Mouse (Mus musculus) liver, adult 2 months (tissue): ENCODE results near the gene Ankfy1. TPM values are rescaled to one million over a fixed set of nuclear protein-coding genes. Genes with fewer than 3 reads are reported as not detected.

Experiments
- DNase-seq: peaks from one replicate; pipeline ENCODE4 v3.0.0-alpha.2; 2011; ENCODE audit warnings: low read depth, low spot score; ENCODE audit errors: extremely low read depth
- H3K27ac ChIP-seq: fragments of 200-500 bp; replicated peaks from 2 replicates; pipeline ENCODE4 v1.5.1; 2012; ENCODE audit warnings: low read depth, mild to moderate bottlenecking, control low read depth, inconsistent platforms, low read length; ENCODE audit not compliant: insufficient read depth
- H3K27me3 ChIP-seq: fragments of 200-500 bp; 2 replicates; pipeline ENCODE4 v1.6.1; 2012; ENCODE audit warnings: mild to moderate bottlenecking, moderate library complexity, low read length, inconsistent platforms; ENCODE audit not compliant: control insufficient read depth, insufficient read depth
- H3K36me3 ChIP-seq: fragments of 200-500 bp; 2 replicates; pipeline ENCODE4 v1.6.1; 2012; ENCODE audit warnings: low read length, inconsistent platforms; ENCODE audit not compliant: control insufficient read depth, insufficient read depth
- H3K4me1 ChIP-seq: fragments of 200-500 bp; 2 replicates; pipeline ENCODE4 v1.6.1; 2011; ENCODE audit warnings: low read length; ENCODE audit not compliant: control insufficient read depth, insufficient read depth
- H3K4me3 ChIP-seq: fragments of 200-500 bp; 2 replicates; pipeline ENCODE4 v1.5.1; 2011; ENCODE audit warnings: low read depth, mild to moderate bottlenecking, control low read depth, low read length, moderate library complexity; ENCODE audit not compliant: insufficient read depth
- H3K79me2 ChIP-seq: fragments of 200-500 bp; 2 replicates; pipeline ENCODE4 v1.6.1; 2012; ENCODE audit warnings: inconsistent platforms, mild to moderate bottlenecking, low read length, moderate library complexity; ENCODE audit not compliant: control insufficient read depth, insufficient read depth
- H3K9ac ChIP-seq: fragments of 200-500 bp; 2 replicates; pipeline ENCODE4 v1.6.1; 2012; ENCODE audit warnings: low read depth, mild to moderate bottlenecking, control low read depth, inconsistent platforms, low read length
- CTCF ChIP-seq: fragments of 200-500 bp; IDR thresholded peaks from 2 replicates; pipeline ENCODE4 v1.5.1; 2011; ENCODE audit warnings: low read depth, low read length, control low read depth
- POLR2A ChIP-seq: fragments of 200-500 bp; IDR thresholded peaks from 2 replicates; pipeline ENCODE4 v1.6.1; 2011; ENCODE audit warnings: low read length, control low read depth; ENCODE audit not compliant: insufficient read depth; ENCODE audit errors: extremely low read depth
- WGBS: fragments of 180-500 bp; shearing (Covaris S2); methylation state at CpG from one replicate; pipeline ENCODE4 v1.1.7; 2018; 5-methylcytosine and 5-hydroxymethylcytosine counted together
- polyA plus RNA-seq: library from polyadenylated mRNA; depleted of rRNA; stranded (reverse); fragments of >200 nt; gene quantifications from 2 replicates; pipeline ENCODE4 v1.2.3, GENCODE M21; 2012
- total RNA-seq: library from RNA; depleted of rRNA; stranded (reverse); fragments of >200 nt; gene quantifications from 2 replicates; pipeline ENCODE4 v1.2.3, GENCODE M21; 2014

Ankfy1 gene
- total and polyA plus RNA-seq, 2 experiments = 12.3 to 20.7 TPM

GRCm38 (mm10) chr11:72795149-72795454 is 105.3 kb downstream of the Ankfy1 start:
- Histone ChIP-seq H3K4me1 (no peaks in the 10 kb centered on the region), H3K9ac (peak overlapping the region; percentile 90), H3K27ac (peak overlapping the region; percentile 81), H3K79me2 (peaks cover 21% of the 10 kb centered on the region), H3K27me3 (no peaks in the 10 kb centered on the region), H3K4me3 (peak overlapping the region; percentile 85), H3K36me3 (no peaks in the 10 kb centered on the region)
- WGBS = 10% methylated on average over 14 of the region's 14 CpGs
- TF ChIP-seq CTCF = no peak
- TF ChIP-seq POLR2A = no peak
- DNase-seq = no peak

DNA sequence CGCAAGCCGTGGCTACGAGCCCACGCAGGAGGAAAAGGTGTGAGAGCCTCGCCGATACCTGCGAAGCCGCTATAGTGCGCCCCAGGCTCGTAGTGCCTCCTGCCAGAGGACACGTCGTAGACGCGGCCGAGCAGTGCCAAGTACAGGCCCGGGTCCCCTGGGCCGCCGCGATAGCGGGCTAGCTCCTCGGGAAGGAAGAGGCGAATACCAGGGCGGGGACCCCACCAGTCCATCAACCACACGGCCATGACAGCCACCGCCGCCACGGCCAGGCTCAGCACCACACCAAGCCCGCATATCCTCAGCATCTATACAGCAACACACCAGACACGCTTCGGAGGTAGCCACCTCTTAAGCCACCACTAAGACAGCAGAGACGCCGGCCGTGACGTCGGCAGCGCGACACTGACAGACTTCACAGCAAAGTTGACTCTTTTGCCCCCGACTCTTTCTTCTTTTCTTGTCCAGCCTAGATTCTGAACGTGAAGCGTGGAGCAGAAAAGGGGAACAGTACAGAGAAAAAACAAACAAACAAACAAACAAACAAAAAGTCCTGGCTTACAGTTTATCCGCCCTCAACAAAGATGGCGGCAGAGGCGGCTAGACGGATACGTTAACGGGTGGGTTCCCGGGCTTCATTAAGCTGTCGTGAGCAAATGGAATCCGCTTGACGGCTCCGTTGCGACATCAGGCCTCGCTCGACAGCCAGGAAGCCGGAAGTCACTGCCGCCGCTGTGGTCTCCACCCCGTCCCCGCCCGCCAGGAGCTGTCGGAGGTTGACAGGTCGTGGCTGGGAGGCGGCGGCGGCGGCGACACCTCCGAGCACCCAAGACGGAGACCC is 105.9 kb downstream of the Ankfy1 start, which contains the start of the genes Cyb5d2 and Zzef1:
Gene Cyb5d2 (minus strand): TSS at position 688 of the 841 bp plus-strand sequence.
Gene Zzef1 (plus strand): TSS at position 772 of the 841 bp plus-strand sequence.
- Histone ChIP-seq H3K9ac (peak within 1 kb of the TSS; percentile 95), H3K79me2 (peaks cover 24% of the 10 kb centered on the region), H3K4me3 (peak within 1 kb of the TSS; percentile 96), H3K36me3 (no peaks in the 10 kb centered on the region), H3K27me3 (no peaks in the 10 kb centered on the region), H3K27ac (peak within 1 kb of the TSS; percentile 81), H3K4me1 (no peaks in the 10 kb centered on the region)
- under 1% methylated on average over 69 of the region's 69 CpGs for WGBS
- TF ChIP-seq POLR2A (peak; percentile 59; the same call in 1 of the 2 replicates), CTCF (no peak)
- DNase-seq = peak; percentile 94

GRCm38 (mm10) chr11:72796296-72796687 is 106.5 kb downstream of the Ankfy1 start:
- TF ChIP-seq CTCF (no peak), POLR2A (no peak)
- Histone ChIP-seq H3K9ac (peak overlapping the region; percentile 95), H3K4me3 (peak overlapping the region; percentile 96), H3K4me1 (no peaks in the 10 kb centered on the region), H3K36me3 (no peaks in the 10 kb centered on the region), H3K27ac (peak overlapping the region; percentile 50), H3K27me3 (no peaks in the 10 kb centered on the region), H3K79me2 (peaks cover 27% of the 10 kb centered on the region)
- peak; percentile 13 for DNase-seq
- WGBS = under 1% methylated on average over 42 of the region's 42 CpGs

- H3K9ac ChIP-seq = peak overlapping the region; percentile 95
- H3K27ac ChIP-seq = peak overlapping the region; percentile 50
- 11% methylated on average over 10 of the region's 10 CpGs for WGBS
- no peaks in the 10 kb centered on the region for H3K27me3 ChIP-seq
- peaks cover 27% of the 10 kb centered on the region for H3K79me2 ChIP-seq
- H3K4me3 ChIP-seq = peak overlapping the region; percentile 96
- TF ChIP-seq CTCF = no peak
- DNase-seq = peak; percentile 24
- H3K36me3 ChIP-seq = no peaks in the 10 kb centered on the region
- H3K4me1 ChIP-seq = no peaks in the 10 kb centered on the region
These were observed 107.0 kb downstream of the Ankfy1 start for GRCm38 (mm10) chr11:72796773-72797338.

DNA sequence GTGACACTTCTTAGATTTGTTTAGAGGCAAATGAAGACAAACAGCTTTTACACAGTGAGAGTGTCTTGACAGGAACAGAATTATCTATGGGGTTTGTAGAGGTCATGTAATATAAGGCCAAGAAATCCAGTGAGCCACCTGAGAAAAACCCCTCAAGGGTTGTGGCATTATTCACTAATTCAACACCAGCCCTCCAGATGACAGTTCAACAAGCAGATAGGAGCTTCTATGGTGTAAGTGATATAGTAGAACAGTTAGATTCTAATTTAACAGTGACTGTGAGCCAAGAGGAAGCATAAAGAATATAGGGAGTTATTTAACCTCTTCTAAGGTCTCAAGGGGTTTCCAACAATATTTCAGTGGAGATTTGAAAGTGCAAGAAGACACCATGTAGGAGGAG is 108.3 kb downstream of the Ankfy1 start:
- Histone ChIP-seq H3K27me3 (no peaks in the 10 kb centered on the region), H3K4me1 (no peaks in the 10 kb centered on the region; the same call in 1 of the 2 replicates), H3K27ac (no peak overlapping the region), H3K4me3 (no peak overlapping the region), H3K79me2 (peaks cover 35% of the 10 kb centered on the region), H3K36me3 (no peaks in the 10 kb centered on the region), H3K9ac (no peak overlapping the region)
- no peak for TF ChIP-seq CTCF
- no peak for TF ChIP-seq POLR2A
- DNase-seq = no peak

- H3K27me3 ChIP-seq = no peaks in the 10 kb centered on the region
- H3K27ac ChIP-seq = no peak overlapping the region
- H3K79me2 ChIP-seq = peaks cover 51% of the 10 kb centered on the region
- no peaks in the 10 kb centered on the region for H3K36me3 ChIP-seq
- no peaks in the 10 kb centered on the region; the same call in none of the 2 replicates for H3K4me1 ChIP-seq
- H3K9ac ChIP-seq = no peak overlapping the region
- DNase-seq = no peak
- H3K4me3 ChIP-seq = no peak overlapping the region
- no peak for TF ChIP-seq CTCF
- no peak for TF ChIP-seq POLR2A
These were observed 111.4 kb downstream of the Ankfy1 start for GRCm38 (mm10) chr11:72801182-72801581.
